Mouse (Mus musculus): ENCODE measurements around the gene Gm13420.
"Not testable (repeated sequence)": the region's sequence is repeated elsewhere in the genome, so short reads cannot be mapped to it uniquely, and the experiment has no call there.

Gm13420 gene

DNA sequence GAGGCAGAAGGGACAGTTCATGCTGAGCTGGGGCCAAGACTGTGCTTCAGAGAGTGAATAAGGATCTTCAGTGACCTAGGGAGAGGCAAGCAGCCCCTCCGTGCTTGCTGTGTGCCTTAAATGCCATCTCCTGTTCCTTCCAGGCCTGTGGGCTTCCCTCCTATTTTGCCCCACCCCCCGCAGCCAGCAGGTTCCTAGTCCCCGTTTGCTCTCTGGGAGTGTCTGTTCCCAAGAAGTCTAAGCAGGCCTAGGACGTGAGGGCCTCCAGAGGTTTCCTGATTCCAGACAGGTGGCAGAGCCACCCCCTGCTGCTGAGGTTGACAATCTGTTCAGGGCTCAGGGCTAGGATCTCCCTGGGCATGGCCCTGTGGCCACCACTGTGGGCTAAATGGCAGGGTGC lies 12.7 kb downstream of the Gm13420 start:
- no peak for DNase-seq (ENCODE audit: low spot score)

DNA sequence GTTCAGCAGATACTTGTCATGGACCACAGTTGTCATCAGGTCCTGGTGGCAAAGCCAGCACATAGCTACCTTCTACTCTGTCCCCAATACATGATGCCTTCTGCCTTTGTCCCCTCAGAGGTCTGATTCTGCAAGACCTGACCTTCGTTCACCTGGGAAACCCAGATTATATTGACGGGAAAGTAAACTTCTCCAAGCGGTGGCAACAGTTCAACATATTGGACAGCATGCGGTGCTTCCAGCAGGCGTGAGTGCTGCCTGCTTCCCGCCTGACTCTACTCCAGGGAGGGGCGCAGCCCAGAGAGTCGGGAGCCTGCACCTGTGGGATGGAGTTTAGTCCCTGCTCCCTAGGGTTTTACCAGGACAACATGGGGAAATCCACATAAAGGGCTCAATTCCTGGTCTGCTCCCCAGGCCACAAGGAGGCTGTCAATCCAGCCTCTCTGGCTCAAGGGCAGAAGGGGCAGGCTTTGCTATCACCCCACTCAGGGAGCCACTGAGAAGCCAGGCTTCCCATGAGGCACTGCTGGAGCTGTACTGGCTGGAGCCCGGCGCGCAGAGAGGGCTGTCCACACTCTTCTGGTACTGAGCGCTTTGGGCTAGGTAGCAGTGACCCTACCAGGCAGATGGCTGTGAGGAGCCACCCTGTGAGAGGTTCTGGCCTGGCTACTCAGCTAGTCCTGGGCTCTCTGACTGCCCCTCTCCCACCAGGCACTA lies 14.1 kb downstream of the Gm13420 start:
- DNase-seq (ENCODE audit: low spot score) = no peak

DNA sequence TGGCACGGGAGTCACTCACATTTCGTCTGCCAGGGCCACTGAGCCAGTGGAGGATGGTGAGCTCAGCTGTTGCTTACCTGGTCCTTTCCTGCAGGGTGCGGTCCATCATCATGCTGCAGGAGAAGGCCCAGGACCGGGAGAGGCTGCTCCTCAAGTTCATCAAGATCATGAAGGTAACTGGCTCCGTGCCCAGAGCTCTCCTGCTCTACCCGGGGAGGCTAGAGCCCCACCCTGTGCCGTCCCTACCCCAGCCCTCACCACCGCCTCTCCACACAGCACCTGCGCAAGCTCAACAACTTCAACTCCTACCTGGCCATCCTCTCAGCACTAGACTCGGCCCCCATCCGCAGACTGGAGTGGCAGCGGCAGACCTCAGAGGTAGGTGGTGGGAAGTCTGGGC lies 15.8 kb downstream of the Gm13420 start:
- no peak for DNase-seq (ENCODE audit: low spot score)

DNA sequence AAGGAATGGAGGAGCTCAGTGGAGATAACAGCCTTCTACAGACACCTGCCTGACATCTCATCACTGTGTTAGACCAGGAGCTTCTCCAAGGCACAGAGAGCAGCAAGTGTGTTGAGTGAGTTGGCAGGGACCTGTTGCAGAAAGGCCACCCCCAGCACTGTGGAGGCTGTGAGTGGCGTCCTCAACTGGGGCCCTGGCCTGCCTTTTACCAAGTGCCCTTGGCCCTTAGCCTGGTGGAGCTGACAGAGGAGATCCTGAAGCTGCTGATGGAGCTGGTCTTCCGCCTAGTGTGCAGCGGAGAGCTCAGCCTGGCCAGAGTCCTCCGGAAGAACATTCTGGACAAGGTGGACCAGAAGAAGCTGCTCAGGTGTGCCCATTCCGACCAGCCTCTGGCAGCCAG lies 18.1 kb downstream of the Gm13420 start:
- no peak for DNase-seq (ENCODE audit: low spot score)

DNA sequence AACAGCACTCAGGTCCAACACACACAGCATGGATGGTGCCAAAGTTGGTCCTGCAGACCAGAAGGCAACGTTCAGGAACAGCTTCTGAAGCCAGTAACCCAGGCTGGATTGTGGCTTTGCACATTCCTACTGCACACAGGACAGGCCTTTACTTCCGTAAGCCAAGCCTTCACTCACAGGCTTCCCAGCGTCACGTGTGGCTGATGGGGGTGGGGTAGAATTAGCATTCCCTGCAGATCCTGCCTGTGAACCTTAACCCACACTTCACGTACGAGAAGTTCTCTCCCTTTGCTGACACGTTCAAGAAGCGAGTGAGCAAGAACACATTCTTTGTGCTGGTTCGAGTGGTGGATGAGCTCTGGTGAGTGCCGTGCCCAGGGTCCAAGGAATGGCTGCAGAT lies 18.9 kb downstream of the Gm13420 start:
- no peak for DNase-seq (ENCODE audit: low spot score)

DNA sequence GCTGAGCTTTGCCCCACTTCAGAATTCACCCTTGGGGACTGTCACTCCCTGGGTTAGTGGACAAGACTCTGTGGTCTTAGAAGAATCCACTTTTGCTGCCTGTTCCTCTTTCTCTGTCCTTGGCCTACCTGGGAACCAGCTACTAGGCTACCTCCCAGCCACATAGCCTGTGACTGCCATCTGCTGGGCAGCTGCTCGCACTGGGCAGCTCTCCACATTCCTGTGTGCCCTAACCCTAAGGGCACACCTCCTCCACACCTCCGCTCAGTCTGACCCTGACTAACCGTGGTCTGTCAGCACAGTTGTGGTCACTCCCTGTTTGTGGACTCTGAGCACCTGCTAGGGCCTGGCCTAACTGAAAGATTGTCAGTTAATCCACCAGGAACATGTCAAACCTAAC lies 19.9 kb downstream of the Gm13420 start:
- DNase-seq (ENCODE audit: low spot score) = peak; percentile 15

DNA sequence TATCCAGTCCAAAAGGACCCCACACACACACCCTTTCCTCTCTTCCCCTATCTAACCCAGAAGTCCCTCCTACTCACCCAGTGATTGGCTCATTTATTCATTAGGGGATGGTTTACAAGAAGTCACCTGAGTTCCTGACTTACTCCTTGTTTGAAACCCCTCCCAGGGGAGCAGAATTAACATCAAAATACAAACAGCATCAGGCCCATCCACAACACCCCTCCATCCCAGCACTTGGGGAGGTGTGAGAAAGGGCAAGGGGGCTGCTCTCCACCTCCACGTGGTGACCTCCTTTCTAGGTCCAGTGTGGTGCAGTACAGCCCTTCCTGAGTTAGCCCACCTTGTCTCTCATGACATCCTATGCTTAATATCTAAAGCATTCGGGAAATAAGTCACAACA lies 22.0 kb downstream of the Gm13420 start:
- no peak for DNase-seq (ENCODE audit: low spot score)

DNA sequence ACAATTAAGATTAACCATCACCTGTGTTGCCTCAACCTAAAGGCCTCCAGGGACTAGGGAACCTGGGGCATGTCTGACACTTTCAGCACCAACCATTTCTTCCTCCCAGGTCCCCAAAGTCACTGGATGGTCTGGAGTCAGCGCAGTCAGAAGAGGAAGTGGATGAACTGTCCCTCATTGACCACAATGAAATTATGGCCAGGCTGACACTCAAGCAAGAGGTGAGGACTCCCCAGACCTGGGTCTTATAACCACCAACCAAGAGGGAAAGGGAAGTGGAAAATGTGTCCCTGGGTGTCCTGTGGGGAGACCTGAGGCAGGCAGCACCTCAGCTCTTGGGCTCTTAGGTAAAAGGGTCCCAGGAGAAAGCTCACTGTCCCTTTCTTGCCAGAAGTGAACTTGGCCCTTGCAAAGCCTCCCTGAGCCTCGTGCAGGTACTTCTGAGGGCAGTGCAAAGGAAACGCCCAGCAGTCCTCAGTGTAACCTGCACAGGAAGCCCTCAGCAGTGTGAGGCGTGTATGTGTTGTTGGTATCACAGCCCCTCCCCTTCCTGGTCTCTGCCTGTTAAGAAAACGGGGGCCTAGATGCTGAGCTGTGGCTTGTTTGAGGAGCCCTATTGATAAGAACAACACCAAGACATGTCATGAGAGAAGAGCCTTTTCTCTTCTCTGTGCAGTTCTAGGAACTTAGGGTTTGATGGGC lies 26.7 kb downstream of the Gm13420 start:
- DNase-seq (ENCODE audit: low spot score) = no peak

DNA sequence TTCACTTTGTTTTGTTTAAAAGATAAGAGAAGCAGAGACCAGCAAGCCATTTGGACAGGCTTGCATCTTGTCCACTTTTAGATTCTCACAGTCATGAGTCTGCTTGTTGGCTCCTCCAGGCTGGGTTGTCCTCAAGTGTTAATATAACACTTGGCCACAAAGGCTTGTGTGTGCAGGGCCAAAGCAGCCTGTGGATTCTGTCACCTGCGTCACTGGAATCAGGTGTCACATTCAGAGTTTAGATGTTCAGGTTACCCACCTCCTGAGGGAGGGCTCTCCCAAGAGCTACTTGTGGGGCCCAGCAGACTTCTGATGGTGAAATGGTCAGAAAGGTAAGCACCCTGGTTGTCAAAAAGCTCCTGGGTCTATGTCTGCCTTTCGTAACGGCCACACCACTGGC lies 28.4 kb downstream of the Gm13420 start:
- DNase-seq (ENCODE audit: low spot score) = no peak

DNA sequence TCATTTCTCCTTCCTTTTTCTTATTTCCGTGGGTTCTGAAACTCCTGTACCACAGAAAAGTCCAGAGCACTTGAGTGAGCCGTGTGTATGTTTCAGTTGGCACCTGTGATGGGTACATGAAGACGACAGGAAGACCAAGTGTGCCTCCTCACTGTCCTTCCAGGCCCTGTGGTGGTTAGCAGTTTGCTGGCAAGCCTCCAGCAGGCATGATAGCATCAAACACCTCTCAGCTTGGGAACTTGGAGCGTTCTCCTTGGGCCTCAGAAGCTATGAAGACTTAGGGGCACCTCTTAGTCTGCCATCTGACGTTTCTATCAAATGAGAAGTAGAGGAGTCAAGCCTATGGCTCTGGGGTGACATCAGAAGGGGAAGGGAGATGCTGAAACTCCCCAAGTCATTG lies 32.9 kb downstream of the Gm13420 start:
- no peak for DNase-seq (ENCODE audit: low spot score)

DNA sequence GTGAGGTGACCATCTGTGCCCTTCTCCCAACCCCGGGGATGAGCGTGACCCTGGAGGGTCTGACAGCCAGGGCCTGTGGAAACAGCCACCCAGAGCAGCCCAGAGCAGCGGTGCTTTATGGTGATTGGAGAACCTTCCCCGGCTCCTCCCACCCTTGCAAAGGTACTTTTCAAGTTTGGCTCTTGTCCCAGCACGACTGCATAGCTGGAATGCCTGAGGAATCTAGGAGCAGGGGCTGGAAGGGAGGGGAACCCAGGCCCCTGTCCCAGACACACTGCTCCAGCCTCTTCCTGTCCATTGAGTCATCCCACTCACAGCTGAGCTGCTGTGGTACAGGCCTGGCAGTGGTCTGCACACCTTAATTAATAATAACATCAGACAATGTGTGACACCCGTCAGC lies 34.8 kb downstream of the Gm13420 start:
- no peak for DNase-seq (ENCODE audit: low spot score)

DNA sequence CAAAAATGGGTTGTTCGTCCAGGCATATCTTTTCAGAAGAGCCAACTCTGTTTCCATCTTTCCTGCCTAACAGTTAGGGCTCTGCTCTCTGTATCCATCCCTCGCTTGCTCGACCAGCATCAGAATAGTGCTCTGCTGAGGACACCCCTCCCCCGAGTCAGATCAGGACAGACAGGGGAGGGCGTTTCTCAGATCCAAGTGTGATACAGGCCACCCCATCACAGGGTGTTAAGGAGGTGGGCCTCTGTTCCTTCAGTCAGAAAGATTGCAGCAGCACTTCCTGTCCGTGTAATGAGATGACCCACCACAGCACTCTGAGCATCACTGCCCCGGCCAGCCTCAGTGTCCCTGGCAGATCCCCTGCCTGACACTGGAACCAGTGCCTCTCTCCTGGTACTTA lies 35.3 kb downstream of the Gm13420 start:
- no peak for DNase-seq (ENCODE audit: low spot score)

DNA sequence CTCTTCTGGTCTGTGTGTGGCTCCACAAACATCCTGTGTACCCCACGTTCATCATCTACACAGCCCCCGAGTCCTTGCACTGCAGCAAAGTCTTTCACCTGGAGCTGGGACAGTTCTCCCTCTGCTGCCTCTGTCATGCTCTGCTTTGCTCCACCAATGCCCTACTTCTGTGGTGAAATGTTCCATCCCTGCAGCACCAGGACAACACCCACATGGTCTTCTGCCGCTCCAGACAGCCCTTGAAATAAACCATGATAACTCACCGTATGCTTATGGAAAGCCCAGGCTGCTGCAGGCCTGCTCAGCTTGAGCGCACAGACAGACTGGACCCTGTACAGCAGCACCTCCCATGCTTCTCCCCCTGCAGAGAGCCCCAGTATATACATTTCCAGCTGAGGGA lies 37.4 kb downstream of the Gm13420 start:
- no peak for DNase-seq (ENCODE audit: low spot score)

DNA sequence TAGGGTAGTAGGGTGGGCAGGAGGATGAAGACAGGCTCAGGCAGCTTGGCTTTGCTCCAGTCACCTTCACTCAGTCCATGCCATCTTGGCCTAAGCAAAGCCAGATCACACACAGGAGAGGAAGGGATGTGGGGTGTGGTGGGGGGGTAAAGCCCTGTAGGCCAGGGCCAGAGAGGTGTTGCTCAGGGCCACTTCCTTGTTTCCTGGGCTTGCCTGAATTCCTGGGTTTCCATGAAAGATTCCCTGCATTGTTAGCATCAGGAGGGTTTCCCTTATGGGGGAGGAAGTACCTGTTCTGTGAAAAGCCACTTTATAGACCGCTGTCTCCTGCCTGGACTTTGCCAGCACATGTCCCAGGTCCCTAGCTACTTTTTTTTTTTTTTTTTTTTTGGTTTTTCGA lies 38.0 kb downstream of the Gm13420 start:
- no peak for DNase-seq (ENCODE audit: low spot score)

DNA sequence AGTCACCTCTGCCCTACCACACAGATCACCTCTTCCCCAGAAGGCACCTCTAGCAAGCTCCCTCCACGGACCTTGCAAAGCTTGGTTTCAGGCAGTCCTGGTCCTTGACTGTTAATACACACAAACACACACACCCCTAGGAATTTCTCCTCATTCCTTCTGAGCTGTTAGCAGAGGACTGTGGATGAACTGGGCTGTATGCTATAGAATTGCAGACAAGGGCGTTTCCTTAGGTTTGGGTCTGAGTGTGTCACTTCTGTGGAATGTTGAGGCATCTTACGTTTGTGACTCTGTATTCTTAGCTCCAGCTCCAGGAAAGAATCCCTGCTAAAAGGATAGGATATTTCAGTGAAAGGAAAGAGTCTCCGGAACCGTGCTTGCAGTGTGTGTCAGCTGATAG lies 39.6 kb downstream of the Gm13420 start:
- DNase-seq (ENCODE audit: low spot score) = no peak

DNA sequence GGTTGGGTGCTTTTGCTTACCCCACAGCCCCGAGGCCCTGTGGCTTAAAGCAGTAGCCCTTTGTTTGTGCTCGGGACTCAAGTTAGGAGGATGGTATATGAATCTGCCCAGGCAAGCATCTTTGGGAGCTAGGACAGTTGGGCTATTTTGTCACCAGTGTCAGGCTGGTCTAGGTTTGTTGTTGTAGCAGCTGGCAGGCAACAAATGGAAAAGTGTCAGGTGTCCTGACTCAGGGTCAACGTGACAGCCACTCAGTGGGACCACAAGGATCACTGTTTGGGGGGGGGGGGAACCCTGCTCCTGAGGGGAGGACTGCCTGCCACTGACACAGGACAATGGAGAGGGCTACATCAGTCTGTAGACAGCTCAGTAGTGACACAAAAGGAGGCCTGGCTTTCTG lies 40.4 kb downstream of the Gm13420 start:
- DNase-seq (ENCODE audit: low spot score) = no peak

DNA sequence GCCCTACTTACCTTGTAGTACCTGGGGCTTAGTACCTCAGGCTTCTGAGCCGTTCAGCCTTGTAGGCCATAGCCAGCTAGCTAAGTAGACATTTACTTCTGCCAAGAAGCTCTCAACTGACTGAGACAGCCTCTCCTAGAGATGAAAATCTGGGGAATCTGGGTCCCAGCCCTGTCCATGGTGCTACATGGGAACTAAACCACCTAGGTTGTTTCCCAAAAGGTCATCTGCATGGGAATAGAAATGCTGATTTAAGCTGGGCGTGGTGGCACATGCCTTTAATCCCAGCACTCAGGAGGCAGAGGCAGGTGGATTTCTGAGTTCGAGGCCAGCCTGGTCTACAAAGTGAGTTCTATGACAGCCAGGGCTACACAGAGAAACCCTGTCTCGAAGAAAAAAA lies 43.3 kb downstream of the Gm13420 start:
- not testable (repeated sequence) for DNase-seq (ENCODE audit: low spot score)

DNA sequence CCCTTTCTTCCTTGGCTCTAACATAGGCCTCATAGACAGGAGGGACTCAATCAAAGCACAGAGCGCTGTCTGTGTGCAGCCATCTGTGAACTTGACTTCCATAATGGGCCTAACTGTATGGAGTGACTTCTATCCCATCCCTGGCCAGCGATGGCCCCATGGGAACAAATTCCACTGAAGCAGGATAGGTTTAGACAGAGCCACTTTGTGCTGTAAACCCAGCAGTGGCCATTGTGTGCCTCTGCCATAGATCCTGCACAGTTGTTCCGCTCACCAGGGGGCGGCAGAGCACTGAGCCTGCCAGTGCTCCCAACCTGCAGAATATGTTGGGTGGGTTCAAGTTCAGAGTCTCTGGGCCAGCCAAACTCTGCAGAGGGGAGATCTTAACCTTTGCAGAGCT lies 43.8 kb downstream of the Gm13420 start:
- DNase-seq (ENCODE audit: low spot score) = no peak

DNA sequence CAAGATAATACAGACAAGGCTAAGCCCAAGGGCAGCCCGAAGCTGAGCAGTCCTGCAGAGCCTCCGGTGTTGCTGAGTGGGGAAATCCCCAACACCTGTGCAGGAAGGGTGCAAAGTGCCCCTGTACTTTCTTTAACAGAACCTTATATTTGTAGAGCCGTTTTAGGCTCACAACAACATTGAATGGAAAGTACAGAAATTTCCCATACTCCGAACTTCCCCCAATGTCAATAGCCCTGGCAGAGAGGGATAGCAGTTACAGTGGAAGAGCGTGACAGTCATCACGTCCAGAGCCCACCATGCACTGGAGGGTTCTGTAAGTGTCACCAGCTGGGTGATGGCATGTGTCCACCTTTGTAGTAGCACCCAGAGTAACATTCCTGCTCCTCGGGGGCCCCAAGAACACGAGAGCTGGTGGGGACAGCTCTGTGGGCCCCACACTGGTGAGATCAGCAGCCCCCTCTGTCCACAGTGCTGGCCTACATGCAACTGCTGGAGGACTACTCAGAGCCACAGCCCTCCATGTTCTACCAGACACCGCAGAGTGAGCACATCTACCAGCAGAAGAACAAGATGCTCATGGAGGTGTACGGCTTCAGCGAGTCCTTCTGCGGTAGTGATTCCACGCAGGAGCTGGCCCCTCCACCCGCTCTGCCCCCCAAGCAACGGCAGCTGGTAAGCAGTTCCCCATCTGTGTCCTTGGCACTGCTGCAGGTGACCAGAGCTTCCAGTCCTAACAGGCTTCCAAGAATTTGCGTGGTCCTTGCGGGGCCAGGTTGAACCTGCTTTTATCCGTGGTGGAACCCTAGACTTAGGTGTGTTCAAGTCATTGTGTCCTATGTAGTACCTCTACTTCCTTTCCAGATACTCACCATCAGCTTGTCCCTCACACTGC lies 44.5 kb downstream of the Gm13420 start:
- no peak for DNase-seq (ENCODE audit: low spot score)

DNA sequence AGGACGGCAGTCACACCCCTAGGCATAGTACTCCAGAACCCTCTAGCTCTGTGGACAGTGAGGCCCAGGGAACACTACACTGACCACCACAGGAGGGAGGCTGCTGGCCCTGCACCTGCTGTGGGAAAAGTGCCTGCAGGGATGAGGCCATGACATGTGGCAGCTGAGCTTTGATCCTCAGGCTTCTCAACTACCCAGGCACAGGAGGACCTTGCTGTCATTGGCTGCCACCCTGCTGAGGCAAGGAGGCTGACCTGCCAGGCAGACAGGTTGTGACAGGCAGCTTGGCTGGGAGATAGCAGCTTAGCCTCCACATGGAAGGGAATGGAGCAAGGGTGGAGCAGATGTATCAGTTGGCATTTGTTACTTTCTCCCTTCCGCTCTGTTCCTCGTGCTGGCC lies 46.0 kb downstream of the Gm13420 start:
- no peak for DNase-seq (ENCODE audit: low spot score)

DNA sequence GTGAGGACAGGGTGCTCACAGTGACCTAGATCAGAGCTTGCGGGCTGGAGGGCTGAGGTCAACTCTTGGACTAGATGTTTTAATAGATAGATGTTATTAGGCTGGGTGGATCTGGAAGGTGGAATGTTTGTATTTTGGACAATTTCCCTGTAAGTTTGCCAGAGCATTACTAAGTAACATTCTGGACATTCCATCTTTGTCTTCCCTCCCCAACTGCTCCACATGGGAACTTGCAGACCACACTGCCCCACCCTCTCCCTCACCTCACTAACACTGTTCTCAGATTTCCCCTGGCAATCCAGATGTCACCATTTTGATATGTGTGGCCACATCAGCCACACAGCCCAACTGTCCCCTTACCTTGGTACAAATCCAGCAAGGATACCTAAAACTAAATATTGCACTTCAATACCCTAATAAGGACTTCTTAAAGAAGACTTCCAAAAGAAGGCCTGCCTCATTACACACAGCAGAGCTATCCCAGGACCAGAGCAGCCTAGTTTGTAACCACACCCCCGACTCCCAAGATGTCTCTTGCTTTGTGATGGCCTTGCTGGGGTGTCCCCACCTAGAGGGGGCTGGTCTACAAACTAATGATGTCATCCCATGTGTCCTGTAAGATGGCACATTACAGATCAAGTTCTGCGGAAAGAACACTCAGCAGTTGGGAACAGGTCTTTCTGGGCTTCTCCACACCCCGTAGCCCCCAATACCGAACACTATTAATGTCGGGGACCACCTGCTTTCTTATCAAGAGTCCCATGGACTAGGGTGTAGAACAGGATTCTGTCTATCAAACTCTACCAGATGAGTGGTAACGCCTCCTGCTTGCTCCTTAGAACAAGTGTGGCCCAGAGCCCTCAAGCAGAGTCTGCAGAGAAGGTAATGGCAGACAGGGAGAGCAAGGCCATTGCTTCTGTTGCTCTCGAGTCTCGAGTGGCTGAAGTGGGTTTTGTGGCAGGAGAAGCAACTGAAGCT lies 48.1 kb downstream of the Gm13420 start:
- peak; percentile 32 for DNase-seq (ENCODE audit: low spot score)

DNA sequence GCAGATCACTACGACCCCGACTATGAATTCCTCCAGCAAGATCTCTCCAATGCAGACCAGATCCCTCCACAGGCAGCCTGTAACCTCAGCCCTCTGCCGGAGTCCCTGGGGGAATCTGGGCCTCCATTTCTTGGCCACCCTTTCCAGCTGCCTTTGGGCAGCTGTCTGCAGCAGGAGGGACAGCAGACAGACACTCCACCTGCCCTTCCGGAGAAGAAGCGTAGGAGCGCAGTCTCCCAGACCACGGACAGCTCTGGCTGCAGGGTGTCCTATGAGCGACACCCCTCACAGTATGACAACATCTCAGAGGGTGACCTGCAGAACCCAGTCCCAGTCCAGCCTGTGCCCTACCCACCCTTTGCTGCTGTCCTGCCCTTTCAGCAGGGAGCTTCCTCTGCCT lies 49.3 kb downstream of the Gm13420 start:
- DNase-seq (ENCODE audit: low spot score) = no peak

Measured in c-Kit-positive CD71-positive TER-119-positive erythroid progenitor cells, embryonic 14.5 days (primary cell).